Mouse (Mus musculus) small intestine, adult 2 months (tissue): Measurements from ENCODE around the gene Gm37240.

ENCODE experiments used
- CTCF ChIP-seq: fragments of 200-500 bp; IDR thresholded peaks from 2 replicates; pipeline ENCODE4 v1.5.1; 2012; ENCODE audit warnings: low read depth, mild to moderate bottlenecking, control low read depth, inconsistent platforms, low read length, moderate library complexity, mixed read lengths; ENCODE audit not compliant: insufficient replicate concordance, insufficient read length; ENCODE audit errors: extremely low read depth
- POLR2A ChIP-seq: fragments of 200-500 bp; IDR thresholded peaks from 2 replicates; pipeline ENCODE4 v1.6.1; 2012; ENCODE audit warnings: low read depth, mild to moderate bottlenecking, control low read depth, inconsistent platforms, low read length, moderate library complexity

DNA sequence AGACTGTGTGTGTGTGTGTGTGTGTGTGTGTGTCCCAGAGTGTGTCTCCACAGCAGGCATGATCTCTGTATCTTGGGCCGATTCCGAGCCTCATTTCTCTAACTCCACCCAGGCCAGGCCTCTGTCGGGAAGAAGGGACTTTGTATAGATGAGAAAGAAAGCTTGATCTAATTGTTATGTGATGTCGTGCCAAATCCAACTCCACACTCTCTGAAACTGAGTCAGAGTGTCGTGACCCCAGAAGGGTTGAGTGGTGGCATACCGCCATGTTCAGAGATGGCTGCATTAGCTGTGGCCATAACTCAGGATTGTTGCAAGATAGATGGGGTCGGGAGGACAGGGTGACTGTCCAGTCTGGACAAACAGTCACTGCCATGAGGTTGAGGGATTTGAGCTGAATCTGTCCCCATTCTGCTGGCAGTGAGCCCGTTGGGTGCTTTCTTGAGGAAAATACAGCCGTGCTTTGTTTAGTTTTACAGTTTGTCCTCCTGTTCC, 1191.4 kb downstream of the Gm37240 start:
- TF ChIP-seq POLR2A (no peak), CTCF (no peak)
